Mouse (Mus musculus): ENCODE measurements around the gene Samm50.

- TF ChIP-seq CTCF (IDR thresholded peaks at IDR 0.05; ENCODE audit: low read depth) (no peak), EP300 (IDR thresholded peaks at IDR 0.05; ENCODE audit: low read depth) (no peak)
Observed at GRCm38 (mm10) chr15:84168170-84169161, 23.6 kb upstream of the Samm50 start.
